Mouse (Mus musculus): ENCODE measurements at regions not wholly inside any gene's neighbourhood (a gene's known extent, or its start where the extent isn't known, plus 50 kb on each side); places are given as distances from the start of the nearest gene placed in this dataset.

- Histone ChIP-seq H3K9ac (replicated peaks; ENCODE audit: low read length, poor library complexity, severe bottlenecking) (no peak overlapping the region), H3K4me2 (ENCODE audit: low read depth, low read length, poor library complexity, severe bottlenecking) (no peak overlapping the region), H3K27me3 (ENCODE audit: insufficient read depth, low read length) (no peaks in the 10 kb centered on the region), H3K9me3 (ENCODE audit: low read length) (no peaks in the 10 kb centered on the region), H3K4me3 (ENCODE audit: low read depth, low read length) (no peak overlapping the region), H3K27ac (ENCODE audit: low read depth, low read length) (no peak overlapping the region), H3K4me1 (ENCODE audit: insufficient read depth, low read length) (no peaks in the 10 kb centered on the region), H3K36me3 (ENCODE audit: insufficient read depth, low read length) (no peaks in the 10 kb centered on the region)
- peak; percentile 84 for TF ChIP-seq CTCF (IDR thresholded peaks at IDR 0.05)
- 0 out of 2 replicates have a peak, but pooled peaks have one; percentile 66 for ATAC-seq (ENCODE audit: low FRiP score)
- 25% methylated on average over 4 of the region's 4 CpGs for WGBS
- peak; percentile 83 for DNase-seq (ENCODE audit: low spot score)
Measured at GRCm38 (mm10) chr19:28776868-28777267, 58.0 kb upstream of the Slc1a1 start.

GRCm38 (mm10) chr19:28777674-28778073 is 57.2 kb upstream of the Slc1a1 start:
- no peaks in the 10 kb centered on the region for H3K27me3 ChIP-seq (ENCODE audit: insufficient read depth, low read length)
- no peaks in the 10 kb centered on the region for H3K9me3 ChIP-seq (ENCODE audit: low read length)
- 44% methylated on average over 2 of the region's 2 CpGs for WGBS
- H3K9ac ChIP-seq (replicated peaks; ENCODE audit: low read length, poor library complexity, severe bottlenecking): no peak overlapping the region
- no peak for ATAC-seq (ENCODE audit: low FRiP score)
- no peak overlapping the region for H3K4me3 ChIP-seq (ENCODE audit: low read depth, low read length)
- no peak for TF ChIP-seq CTCF (IDR thresholded peaks at IDR 0.05)
- peak; percentile 45 for DNase-seq (ENCODE audit: low spot score)
- H3K36me3 ChIP-seq (ENCODE audit: insufficient read depth, low read length): no peaks in the 10 kb centered on the region
- H3K4me1 ChIP-seq (ENCODE audit: insufficient read depth, low read length): no peaks in the 10 kb centered on the region
- no peak overlapping the region for H3K27ac ChIP-seq (ENCODE audit: low read depth, low read length)
- no peak overlapping the region for H3K4me2 ChIP-seq (ENCODE audit: low read depth, low read length, poor library complexity, severe bottlenecking)

- 21% methylated on average over 4 of the region's 4 CpGs for WGBS
Measured at GRCm38 (mm10) chr19:28778386-28778785, 56.5 kb upstream of the Slc1a1 start.

GRCm38 (mm10) chr19:28781971-28782370 is 52.9 kb upstream of the Slc1a1 start:
- Histone ChIP-seq H3K36me3 (ENCODE audit: insufficient read depth, low read length) (no peaks in the 10 kb centered on the region), H3K9me3 (ENCODE audit: low read length) (no peaks in the 10 kb centered on the region)

More at GRCm38 (mm10) chr19:28778386-28778785, 56.5 kb upstream of the Slc1a1 start:
- DNase-seq (ENCODE audit: low spot score) (no peak), ATAC-seq (ENCODE audit: low FRiP score) (no peak)
- no peaks in the 10 kb centered on the region for H3K9me3 ChIP-seq (ENCODE audit: low read length)
- H3K4me3 ChIP-seq (ENCODE audit: low read depth, low read length): no peak overlapping the region
- no peak overlapping the region for H3K9ac ChIP-seq (replicated peaks; ENCODE audit: low read length, poor library complexity, severe bottlenecking)
- H3K4me2 ChIP-seq (ENCODE audit: low read depth, low read length, poor library complexity, severe bottlenecking): no peak overlapping the region
- H3K27ac ChIP-seq (ENCODE audit: low read depth, low read length): no peak overlapping the region
- no peaks in the 10 kb centered on the region for H3K36me3 ChIP-seq (ENCODE audit: insufficient read depth, low read length)
- TF ChIP-seq CTCF (IDR thresholded peaks at IDR 0.05): no peak
- no peaks in the 10 kb centered on the region for H3K4me1 ChIP-seq (ENCODE audit: insufficient read depth, low read length)
- H3K27me3 ChIP-seq (ENCODE audit: insufficient read depth, low read length): no peaks in the 10 kb centered on the region

More at GRCm38 (mm10) chr19:28781971-28782370, 52.9 kb upstream of the Slc1a1 start:
- Histone ChIP-seq H3K4me1 (ENCODE audit: insufficient read depth, low read length) (no peaks in the 10 kb centered on the region), H3K27me3 (ENCODE audit: insufficient read depth, low read length) (no peaks in the 10 kb centered on the region), H3K27ac (ENCODE audit: low read depth, low read length) (no peak overlapping the region), H3K4me3 (ENCODE audit: low read depth, low read length) (no peak overlapping the region), H3K4me2 (ENCODE audit: low read depth, low read length, poor library complexity, severe bottlenecking) (no peak overlapping the region), H3K9ac (replicated peaks; ENCODE audit: low read length, poor library complexity, severe bottlenecking) (no peak overlapping the region)
- DNase-seq (ENCODE audit: low spot score) (no peak), ATAC-seq (ENCODE audit: low FRiP score) (no peak)
- TF ChIP-seq CTCF (IDR thresholded peaks at IDR 0.05): no peak
- 77% methylated on average over 2 of the region's 2 CpGs for WGBS
